Mouse (Mus musculus): ENCODE data around the gene Ogt. TPM values are rescaled to one million over a fixed set of nuclear protein-coding genes. Genes with fewer than 3 reads are reported as not detected.

The Ogt gene
- polyA plus RNA-seq, 1 experiment from 2014 or later: 168 TPM

DNA sequence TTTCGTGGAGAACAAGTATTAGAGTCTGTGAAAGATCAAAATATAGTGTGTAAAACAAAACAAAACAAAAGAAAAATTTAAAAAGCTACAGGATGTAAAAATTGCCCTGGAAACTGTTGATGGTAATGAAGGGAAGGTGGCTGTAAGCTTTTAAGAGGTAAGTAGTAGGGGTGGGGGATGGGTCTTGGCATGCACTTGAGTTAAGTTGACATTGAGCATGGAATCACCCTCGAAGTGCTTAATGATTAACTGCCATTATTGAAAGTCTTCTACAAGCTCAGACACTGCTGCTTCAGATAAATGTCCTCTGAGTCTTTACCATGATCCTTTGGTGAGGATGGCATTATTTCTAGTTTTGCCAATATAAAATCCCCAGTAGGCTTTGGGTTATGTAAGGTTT, 5.4 kb downstream of the Ogt start:
- no peak overlapping the region for H3K27ac ChIP-seq (replicated peaks)
- H3K4me2 ChIP-seq (replicated peaks): no peak overlapping the region
- no peaks in the 10 kb centered on the region; the same call in 1 of the 2 replicates for H3K4me1 ChIP-seq
- H3K9me3 ChIP-seq (replicated peaks): no peaks in the 10 kb centered on the region
- H3K4me3 ChIP-seq (replicated peaks): no peak overlapping the region
- 61% methylated on average over 2 of the region's 2 CpGs for WGBS
- no peaks in the 10 kb centered on the region for H3K36me3 ChIP-seq
- no peaks in the 10 kb centered on the region for H3K27me3 ChIP-seq
- no peak overlapping the region for H3K9ac ChIP-seq
- ATAC-seq (ENCODE audit: insufficient number of reproducible peaks, low FRiP score, low TSS enrichment, low read depth): no peak

DNA sequence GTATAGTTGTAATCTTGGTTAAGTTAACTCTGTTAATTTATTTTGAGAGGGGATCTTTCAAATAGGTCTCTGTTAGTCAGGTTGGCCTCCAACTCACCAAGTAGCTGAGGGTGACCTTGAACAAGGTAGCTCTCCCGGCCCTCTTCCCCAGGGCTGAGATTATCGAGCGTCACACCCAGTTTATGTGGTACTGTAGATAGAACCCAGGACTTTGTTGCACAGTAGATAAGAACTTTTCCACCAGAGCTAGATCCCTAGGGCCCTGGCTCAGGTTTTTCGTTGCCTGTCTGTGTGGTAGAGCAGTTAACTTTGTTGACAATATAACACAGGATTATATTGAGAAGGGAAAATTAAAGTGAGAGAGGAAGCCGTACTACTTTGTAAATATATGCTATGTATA, 6.8 kb downstream of the Ogt start:
- Histone ChIP-seq H3K4me3 (replicated peaks) (no peak overlapping the region), H3K36me3 (peaks cover 7% of the 10 kb centered on the region; the same call in 1 of the 2 replicates), H3K27me3 (no peaks in the 10 kb centered on the region), H3K4me1 (no peaks in the 10 kb centered on the region; the same call in 1 of the 2 replicates), H3K27ac (replicated peaks) (no peak overlapping the region), H3K9me3 (replicated peaks) (no peaks in the 10 kb centered on the region), H3K4me2 (replicated peaks) (no peak overlapping the region), H3K9ac (no peak overlapping the region)
- WGBS: 80% methylated on average over 5 of the region's 5 CpGs
- ATAC-seq (ENCODE audit: insufficient number of reproducible peaks, low FRiP score, low TSS enrichment, low read depth): no peak

DNA sequence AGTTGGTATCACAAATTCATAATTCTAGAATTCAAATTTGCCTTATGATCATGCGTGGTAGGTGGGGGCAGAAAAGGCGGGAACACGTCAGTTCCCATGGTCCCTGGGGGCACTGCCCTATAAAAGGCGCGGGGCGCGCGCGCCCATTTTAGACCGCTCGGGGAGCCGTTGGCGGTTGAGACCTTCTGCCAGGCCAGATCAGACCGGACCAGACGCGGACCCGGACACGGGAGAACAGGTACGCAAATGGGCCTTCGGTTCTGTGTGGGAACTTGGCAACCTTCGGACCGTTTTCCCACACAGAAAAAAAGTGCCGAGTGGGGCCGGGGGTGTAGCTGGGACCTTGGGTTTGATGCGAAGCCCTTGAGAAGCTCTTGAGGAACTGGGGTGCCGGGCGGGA, 55.8 kb downstream of the Ogt start:
- no peaks in the 10 kb centered on the region for H3K36me3 ChIP-seq
- H3K4me3 ChIP-seq (replicated peaks): no peak overlapping the region
- no peak overlapping the region for H3K9ac ChIP-seq
- 91% methylated on average over 27 of the region's 27 CpGs for WGBS
- H3K4me2 ChIP-seq (replicated peaks): no peak overlapping the region
- H3K9me3 ChIP-seq (replicated peaks): 0 out of 2 replicates have a peak, but pooled peaks cover 11% of the 10 kb centered on the region
- no peaks in the 10 kb centered on the region for H3K4me1 ChIP-seq
- no peaks in the 10 kb centered on the region for H3K27me3 ChIP-seq
- ATAC-seq (ENCODE audit: insufficient number of reproducible peaks, low FRiP score, low TSS enrichment, low read depth): no peak
- no peak overlapping the region for H3K27ac ChIP-seq (replicated peaks)

DNA sequence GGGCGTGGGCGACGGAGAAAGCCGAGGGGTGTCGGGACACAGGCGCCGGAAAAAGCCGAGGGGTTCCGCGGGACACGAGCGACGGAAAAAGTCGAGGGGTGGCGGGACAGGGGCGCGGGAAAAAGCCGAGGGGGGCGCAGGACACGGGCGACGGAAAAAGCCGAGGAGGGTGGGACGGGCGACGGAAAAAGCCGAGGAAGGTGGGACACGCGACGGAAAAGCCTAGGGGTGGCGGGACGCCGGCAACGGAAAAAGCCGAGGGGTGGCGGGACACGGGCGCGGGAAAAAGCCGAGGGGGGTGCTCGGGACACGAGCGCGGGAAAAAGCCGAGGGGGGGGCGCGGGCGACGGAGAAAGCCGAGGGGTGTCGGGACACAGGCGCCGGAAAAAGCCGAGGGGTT, 57.7 kb downstream of the Ogt start:
- Histone ChIP-seq H3K4me3 (replicated peaks) (no peak overlapping the region), H3K4me2 (replicated peaks) (no peak overlapping the region), H3K27me3 (no peaks in the 10 kb centered on the region), H3K36me3 (no peaks in the 10 kb centered on the region), H3K27ac (replicated peaks) (no peak overlapping the region), H3K9ac (no peak overlapping the region), H3K9me3 (replicated peaks) (0 out of 2 replicates have a peak, but pooled peaks cover 11% of the 10 kb centered on the region), H3K4me1 (no peaks in the 10 kb centered on the region)
- 79% methylated on average over 44 of the region's 54 CpGs for WGBS
- no peak for ATAC-seq (ENCODE audit: insufficient number of reproducible peaks, low FRiP score, low TSS enrichment, low read depth)

- WGBS: 52% methylated on average over 23 of the region's 23 CpGs
- Histone ChIP-seq H3K4me3 (replicated peaks) (no peak overlapping the region), H3K9ac (no peak overlapping the region), H3K9me3 (replicated peaks) (0 out of 2 replicates have a peak, but pooled peaks cover 11% of the 10 kb centered on the region), H3K27ac (replicated peaks) (no peak overlapping the region), H3K4me1 (no peaks in the 10 kb centered on the region), H3K4me2 (replicated peaks) (no peak overlapping the region), H3K36me3 (no peaks in the 10 kb centered on the region), H3K27me3 (no peaks in the 10 kb centered on the region)
- ATAC-seq (ENCODE audit: insufficient number of reproducible peaks, low FRiP score, low TSS enrichment, low read depth): no peak
These were observed 58.4 kb downstream of the Ogt start for GRCm38 (mm10) chrX:101698232-101698631.

DNA sequence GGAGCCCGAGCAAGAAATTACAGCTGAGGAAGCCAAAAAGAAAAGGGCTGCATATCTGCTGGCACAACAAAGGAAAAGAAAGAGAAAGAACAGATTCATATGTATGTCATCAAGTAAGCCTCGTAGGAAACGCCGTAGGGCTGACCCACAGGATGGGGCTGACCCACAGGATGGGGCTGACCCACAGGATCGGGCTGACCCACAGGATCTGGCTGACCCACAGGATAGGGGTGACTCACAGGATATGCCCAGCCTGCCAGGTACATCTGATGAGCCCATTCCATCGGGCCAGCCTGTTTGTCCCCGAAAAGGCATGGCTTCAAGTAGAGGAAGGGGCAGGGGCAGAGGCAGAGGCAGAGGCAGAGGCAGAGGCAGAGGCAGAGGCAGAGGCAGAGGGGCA, 65.3 kb downstream of the Ogt start:
- ATAC-seq (ENCODE audit: insufficient number of reproducible peaks, low FRiP score, low TSS enrichment, low read depth): no peak
- H3K36me3 ChIP-seq: no peaks in the 10 kb centered on the region
- no peak overlapping the region for H3K4me3 ChIP-seq (replicated peaks)
- H3K9ac ChIP-seq: no peak overlapping the region
- no peaks in the 10 kb centered on the region for H3K4me1 ChIP-seq
- H3K27me3 ChIP-seq: no peaks in the 10 kb centered on the region
- WGBS: 84% methylated on average over 7 of the region's 7 CpGs
- H3K27ac ChIP-seq (replicated peaks): no peak overlapping the region
- no peaks in the 10 kb centered on the region for H3K9me3 ChIP-seq (replicated peaks)
- no peak overlapping the region for H3K4me2 ChIP-seq (replicated peaks)

- Histone ChIP-seq H3K4me3 (replicated peaks) (no peak overlapping the region), H3K4me2 (replicated peaks) (no peak overlapping the region), H3K27ac (replicated peaks) (no peak overlapping the region), H3K36me3 (no peaks in the 10 kb centered on the region), H3K27me3 (peaks cover 6% of the 10 kb centered on the region; the same call in 1 of the 2 replicates), H3K4me1 (no peaks in the 10 kb centered on the region), H3K9ac (no peak overlapping the region), H3K9me3 (replicated peaks) (no peaks in the 10 kb centered on the region)
- WGBS: 64% methylated on average over 1 of the region's 1 CpGs
- no peak for ATAC-seq (ENCODE audit: insufficient number of reproducible peaks, low FRiP score, low TSS enrichment, low read depth)
These were observed 80.5 kb downstream of the Ogt start for GRCm38 (mm10) chrX:101720401-101720800.

DNA sequence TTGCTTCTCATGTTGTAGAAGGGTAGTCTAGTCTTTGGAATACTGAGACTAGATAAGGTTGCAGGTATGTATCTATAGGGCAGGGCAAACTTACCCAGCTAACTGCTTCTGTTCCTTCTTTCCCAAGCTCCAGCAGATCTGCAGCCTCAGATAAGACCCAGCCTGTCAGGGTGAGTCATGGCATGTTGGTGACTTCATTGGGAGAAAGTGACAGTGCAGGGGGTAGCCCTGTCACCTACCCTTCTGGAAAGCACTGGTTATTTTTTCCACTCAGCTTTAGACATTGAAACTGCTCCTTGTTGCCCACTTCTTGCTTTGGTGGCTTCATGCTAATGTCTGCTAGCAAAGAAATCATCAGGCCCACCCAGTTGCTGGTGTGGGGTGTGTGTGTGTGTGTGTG, 90.2 kb downstream of the Ogt start:
- Histone ChIP-seq H3K27me3 (0 out of 2 replicates have a peak, but pooled peaks cover 5% of the 10 kb centered on the region), H3K4me2 (replicated peaks) (no peak overlapping the region), H3K36me3 (no peaks in the 10 kb centered on the region), H3K4me3 (replicated peaks) (no peak overlapping the region), H3K4me1 (0 out of 2 replicates have a peak, but pooled peaks cover 3% of the 10 kb centered on the region), H3K9ac (no peak overlapping the region), H3K9me3 (replicated peaks) (no peaks in the 10 kb centered on the region), H3K27ac (replicated peaks) (no peak overlapping the region)
- ATAC-seq (ENCODE audit: insufficient number of reproducible peaks, low FRiP score, low TSS enrichment, low read depth): no peak

- Histone ChIP-seq H3K9me3 (replicated peaks) (no peaks in the 10 kb centered on the region), H3K4me1 (0 out of 2 replicates have a peak, but pooled peaks cover 3% of the 10 kb centered on the region), H3K27me3 (peaks cover 14% of the 10 kb centered on the region), H3K4me2 (replicated peaks) (no peak overlapping the region), H3K9ac (no peak overlapping the region), H3K27ac (replicated peaks) (no peak overlapping the region), H3K36me3 (no peaks in the 10 kb centered on the region), H3K4me3 (replicated peaks) (no peak overlapping the region)
- no peak for ATAC-seq (ENCODE audit: insufficient number of reproducible peaks, low FRiP score, low TSS enrichment, low read depth)
- 80% methylated on average over 12 of the region's 12 CpGs for WGBS
These were observed 92.8 kb downstream of the Ogt start for GRCm38 (mm10) chrX:101732644-101733043.

DNA sequence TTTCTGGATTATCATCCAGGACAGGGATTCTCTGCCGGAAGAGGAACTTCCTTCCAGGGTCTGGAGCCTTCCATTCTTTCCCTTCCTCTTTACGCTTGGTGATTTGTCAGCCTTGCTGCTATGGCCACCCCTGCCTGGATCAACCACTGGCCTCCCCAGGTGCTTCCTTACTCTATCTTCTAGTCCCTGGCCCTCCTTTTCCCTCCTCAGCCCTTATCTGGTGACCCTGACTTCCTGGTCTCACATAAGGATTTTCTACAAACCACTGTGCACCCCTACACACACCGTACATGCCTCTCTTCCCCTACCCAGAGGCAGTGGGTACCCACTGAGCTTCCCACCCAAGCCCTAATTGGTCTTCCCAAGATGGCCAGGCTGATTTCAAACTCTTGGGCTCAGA, 93.4 kb downstream of the Ogt start:
- Histone ChIP-seq H3K27ac (replicated peaks) (no peak overlapping the region), H3K9ac (no peak overlapping the region), H3K36me3 (no peaks in the 10 kb centered on the region), H3K4me2 (replicated peaks) (no peak overlapping the region), H3K4me3 (replicated peaks) (no peak overlapping the region), H3K4me1 (0 out of 2 replicates have a peak, but pooled peaks cover 3% of the 10 kb centered on the region), H3K9me3 (replicated peaks) (no peaks in the 10 kb centered on the region), H3K27me3 (peaks cover 20% of the 10 kb centered on the region)
- ATAC-seq (ENCODE audit: insufficient number of reproducible peaks, low FRiP score, low TSS enrichment, low read depth): no peak
- 71% methylated on average over 3 of the region's 3 CpGs for WGBS

DNA sequence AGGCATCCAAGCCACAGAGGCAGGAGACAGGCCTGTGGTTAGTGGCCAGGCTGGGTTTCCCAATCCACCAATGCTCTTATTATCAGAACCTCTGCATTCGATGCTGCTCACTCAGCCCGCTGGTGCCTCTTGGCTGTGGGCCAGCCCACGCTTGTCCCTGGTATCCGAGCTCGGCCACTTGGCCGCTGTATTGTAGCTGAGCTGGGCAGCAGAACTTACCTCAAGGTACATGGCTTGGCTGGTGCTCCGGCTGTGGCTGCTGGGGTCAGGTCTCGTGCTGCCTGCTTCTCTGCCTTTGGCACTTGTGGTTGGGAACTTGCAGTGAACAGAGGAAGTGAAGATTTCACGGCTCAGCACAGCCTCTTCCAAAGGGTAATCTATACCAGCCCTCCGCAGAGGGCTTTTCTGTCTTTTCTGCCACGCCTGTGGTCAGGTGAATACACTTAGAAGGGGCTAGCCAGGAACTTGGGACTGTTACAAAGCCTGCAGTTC, 94.0 kb downstream of the Ogt start, which contains the start of gene Cxcr3:
TSS of gene Cxcr3 (minus strand) at position 442 of the 492 bp plus-strand sequence.
- H3K9ac ChIP-seq: no peak within 1 kb of the TSS
- H3K36me3 ChIP-seq: no peaks in the 10 kb centered on the region
- WGBS: 36% methylated on average over 11 of the region's 11 CpGs
- ATAC-seq (ENCODE audit: insufficient number of reproducible peaks, low FRiP score, low TSS enrichment, low read depth): peak; percentile 57
- H3K4me2 ChIP-seq (replicated peaks): no peak within 1 kb of the TSS
- peaks cover 20% of the 10 kb centered on the region for H3K27me3 ChIP-seq
- H3K4me3 ChIP-seq (replicated peaks): no peak within 1 kb of the TSS
- no peaks in the 10 kb centered on the region for H3K9me3 ChIP-seq (replicated peaks)
- H3K4me1 ChIP-seq: 0 out of 2 replicates have a peak, but pooled peaks cover 3% of the 10 kb centered on the region
- H3K27ac ChIP-seq (replicated peaks): no peak within 1 kb of the TSS
